Mouse (Mus musculus) CH12.LX (cell line): ENCODE results near the gene Stra6l. TPM values are rescaled to one million over a fixed set of nuclear protein-coding genes. Genes with fewer than 3 reads are reported as not detected.

Source experiments
- DNase-seq: peaks from one replicate; pipeline ENCODE4 v3.0.0-alpha.2; 2013; ENCODE audit errors: extremely low read depth
- H3K27ac ChIP-seq: 2 replicates; pipeline ENCODE4 v1.5.1; 2012; ENCODE audit warnings: low read depth, mild to moderate bottlenecking, control low read depth, moderate library complexity; ENCODE audit not compliant: insufficient read depth
- H3K27me3 ChIP-seq: replicated peaks from 2 replicates; pipeline ENCODE3; 2012; ENCODE audit warnings: inconsistent platforms
- H3K36me3 ChIP-seq, 2 experiments: replicated peaks in 1 of 2; 2 replicates each; pipeline versions ENCODE3 to v1.6.1; 2012; ENCODE audit warnings: inconsistent platforms in 1 of 2, low read length in 1 of 2, mild to moderate bottlenecking in 1 of 2, mixed read lengths in 1 of 2, moderate library complexity in 1 of 2; ENCODE audit not compliant: control insufficient read depth in 1 of 2, insufficient read depth in 1 of 2
- H3K4me1 ChIP-seq, 2 experiments: 2 replicates each; pipeline ENCODE4 v1.6.1; 2012; ENCODE audit warnings: inconsistent platforms in 1 of 2, moderate library complexity in 1 of 2; ENCODE audit not compliant: insufficient read depth in 2 of 2, control insufficient read depth in 1 of 2
- H3K4me2 ChIP-seq: 2 replicates; pipeline ENCODE4 v1.6.1; 2012; ENCODE audit warnings: low read depth, mild to moderate bottlenecking, control low read depth; ENCODE audit not compliant: poor library complexity, insufficient read depth, severe bottlenecking
- H3K4me3 ChIP-seq, 3 experiments: fragments of 150-350 bp in 1 of 3; sonication (generic) in 1 of 3; replicated peaks in 1 of 3; 2 replicates each; pipeline versions ENCODE3 to v1.5.1; 2011 to 2012; ENCODE audit warnings: low read depth in 2 of 3, low read length in 2 of 3, mild to moderate bottlenecking in 2 of 3, moderate library complexity in 2 of 3, control low read depth in 1 of 3, improper control_type of control experiment in 1 of 3, inconsistent platforms in 1 of 3, mixed read lengths in 1 of 3; ENCODE audit not compliant: poor library complexity in 1 of 3
- H3K79me2 ChIP-seq: replicated peaks from 2 replicates; pipeline ENCODE4 v1.6.1; 2012; ENCODE audit warnings: mild to moderate bottlenecking, moderate library complexity; ENCODE audit not compliant: control insufficient read depth, poor library complexity, insufficient read depth, severe bottlenecking; ENCODE audit errors: extremely low read depth
- H3K9ac ChIP-seq: 2 replicates; pipeline ENCODE4 v1.6.1; 2012; ENCODE audit warnings: low read depth, mild to moderate bottlenecking, control low read depth, moderate library complexity; ENCODE audit not compliant: insufficient read depth
- H3K9me3 ChIP-seq: replicated peaks from 2 replicates; pipeline ENCODE3; 2012; ENCODE audit warnings: low read length, inconsistent platforms, mixed read lengths
- CHD2 ChIP-seq: IDR thresholded peaks from 2 replicates; pipeline ENCODE4 v1.6.1; 2011; ENCODE audit warnings: low read length, improper control_type of control experiment
- CTCF ChIP-seq, 2 experiments: IDR thresholded peaks in 1 of 2; conservative IDR thresholded peaks in 1 of 2; 2 replicates each; pipeline ENCODE4 v1.5.1; 2011 to 2012; ENCODE audit warnings: low read depth in 2 of 2, low read length in 2 of 2, improper control_type of control experiment in 1 of 2, inconsistent platforms in 1 of 2, mild to moderate bottlenecking in 1 of 2, moderate library complexity in 1 of 2
- E2F4 ChIP-seq: IDR thresholded peaks from 2 replicates; pipeline ENCODE4 v1.6.1; 2011; ENCODE audit warnings: low read depth, low read length, improper control_type of control experiment; ENCODE audit not compliant: insufficient replicate concordance
- ELF1 ChIP-seq: IDR thresholded peaks from 2 replicates; pipeline ENCODE4 v1.6.1; 2014; ENCODE audit warnings: low read depth, mild to moderate bottlenecking, inconsistent platforms, low read length, improper control_type of control experiment
- GABPA ChIP-seq: IDR thresholded peaks from 2 replicates; pipeline ENCODE4 v1.6.1; 2012; ENCODE audit warnings: low read depth, low read length, improper control_type of control experiment, inconsistent platforms; ENCODE audit not compliant: insufficient replicate concordance
- IRF4 ChIP-seq: IDR thresholded peaks from 2 replicates; pipeline ENCODE4 v1.6.1; 2014; ENCODE audit warnings: low read depth, mild to moderate bottlenecking, inconsistent platforms, low read length, improper control_type of control experiment
- JUN ChIP-seq: IDR thresholded peaks from 2 replicates; pipeline ENCODE4 v1.6.1; 2011; ENCODE audit warnings: low read depth, mild to moderate bottlenecking, low read length, improper control_type of control experiment, moderate library complexity; ENCODE audit not compliant: insufficient read depth
- MAFK ChIP-seq: IDR thresholded peaks from 2 replicates; pipeline ENCODE4 v1.6.1; 2011; ENCODE audit warnings: low read length, improper control_type of control experiment; ENCODE audit not compliant: insufficient replicate concordance
- MAZ ChIP-seq: IDR thresholded peaks from 2 replicates; pipeline ENCODE4 v1.6.1; 2012; ENCODE audit warnings: low read depth, mild to moderate bottlenecking, inconsistent platforms, low read length, improper control_type of control experiment, moderate library complexity
- MXI1 ChIP-seq: IDR thresholded peaks from 2 replicates; pipeline ENCODE4 v1.6.1; 2011; ENCODE audit warnings: mild to moderate bottlenecking, low read depth, low read length, improper control_type of control experiment
- NELFE ChIP-seq: IDR thresholded peaks from 2 replicates; pipeline ENCODE4 v1.6.1; 2011; ENCODE audit warnings: low read depth, low read length, improper control_type of control experiment
- NRF1 ChIP-seq: IDR thresholded peaks from 2 replicates; pipeline ENCODE4 v1.6.1; 2014; ENCODE audit warnings: low read depth, mild to moderate bottlenecking, inconsistent platforms, low read length, improper control_type of control experiment, moderate library complexity
- POLR2AphosphoS2 ChIP-seq: IDR thresholded peaks from 2 replicates; pipeline ENCODE4 v1.6.1; 2011; ENCODE audit warnings: low read depth, low read length, improper control_type of control experiment
- RAD21 ChIP-seq: IDR thresholded peaks from 2 replicates; pipeline ENCODE4 v1.6.1; 2011; ENCODE audit warnings: low read depth, mild to moderate bottlenecking, low read length, improper control_type of control experiment, moderate library complexity
- RCOR1 ChIP-seq: conservative IDR thresholded peaks from 2 replicates; pipeline ENCODE4 v1.6.1; 2012; ENCODE audit warnings: low read depth, mild to moderate bottlenecking, inconsistent platforms, low read length, improper control_type of control experiment
- TCF12 ChIP-seq: IDR thresholded peaks from 2 replicates; pipeline ENCODE4 v1.6.1; 2014; ENCODE audit warnings: low read depth, mild to moderate bottlenecking, inconsistent platforms, low read length, improper control_type of control experiment
- USF2 ChIP-seq: conservative IDR thresholded peaks from 2 replicates; pipeline ENCODE4 v1.6.1; 2011; ENCODE audit warnings: low read depth, low read length, improper control_type of control experiment
- ZC3H11A ChIP-seq: IDR thresholded peaks from 2 replicates; pipeline ENCODE4 v1.6.1; 2012; ENCODE audit warnings: low read depth, mild to moderate bottlenecking, inconsistent platforms, low read length, improper control_type of control experiment
- ZMIZ1 ChIP-seq: IDR thresholded peaks from 2 replicates; pipeline ENCODE4 v1.6.1; 2012; ENCODE audit warnings: low read depth, mild to moderate bottlenecking, inconsistent platforms, low read length, improper control_type of control experiment
- dilution Hi-C: fragments of 300-500 bp; cut with MboI; formaldehyde crosslinking; loops from 2 replicates; pipeline ENCODE4 v1.14.3; 2020; ENCODE audit warnings: low sequenced_read_pairs; ENCODE audit not compliant: extremely low pct_unique_long_range_greater_than_20kb, extremely low pct_ligation_motif_present
- in situ Hi-C: fragments of 300-500 bp; cut with MboI; formaldehyde crosslinking; loops from 3 replicates; pipeline ENCODE4 v1.14.3; 2019; ENCODE audit warnings: low sequenced_read_pairs, low pct_ligation_motif_present, low pct_unique_long_range_greater_than_20kb, mixed read lengths
- polyA plus RNA-seq: library from polyadenylated mRNA; unstranded; fragments of >175 nt; gene quantifications from 2 replicates; pipeline ENCODE4 v1.2.1, GENCODE M21; 2012; ENCODE audit warnings: low read depth; ENCODE audit not compliant: insufficient read length
- total RNA-seq, 2 experiments: library from RNA; depleted of rRNA; stranded (reverse); fragments of 300-350 nt in 1 of 2; fragments of >200 nt in 1 of 2; gene quantifications; 2 replicates each; pipeline ENCODE4 v1.2.3; 2012 to 2014

Gene Stra6l
- total and polyA plus RNA-seq, 3 experiments, result 0.13 TPM; not detected in 2

- no peak for TF ChIP-seq MXI1
- TF ChIP-seq POLR2AphosphoS2, result no peak
- no peak for TF ChIP-seq MAZ
- TF ChIP-seq CTCF (conservative IDR thresholded peaks at IDR 0.05 in 1 of 2, IDR thresholded peaks at IDR 0.05 in 1 of 2; ENCODE audit: low read depth in 2 of 2, low read length in 2 of 2), result no peak
- TF ChIP-seq TCF12, result no peak
- no peak for TF ChIP-seq ZC3H11A
- no peak for TF ChIP-seq JUN
- no peak for TF ChIP-seq IRF4
- TF ChIP-seq USF2, result no peak
- TF ChIP-seq MAFK, result no peak
- TF ChIP-seq CHD2, result no peak
- no peak for TF ChIP-seq ELF1
- no peak for TF ChIP-seq ZMIZ1
- TF ChIP-seq E2F4, result no peak
- no peak for TF ChIP-seq RCOR1
- no peak for TF ChIP-seq GABPA
- H3K9me3 ChIP-seq, result peaks cover 6% of the 10 kb centered on the region
- H3K27ac ChIP-seq, result no peak overlapping the region
- H3K36me3 ChIP-seq, result no peaks in the 10 kb centered on the region
- no peak for DNase-seq
- peaks cover 44% of the 10 kb centered on the region for H3K27me3 ChIP-seq
- in situ Hi-C loops, result no loop called here
- H3K4me3 ChIP-seq, result no peak overlapping the region
- dilution Hi-C loops, result no loop called here
- no peak overlapping the region for H3K9ac ChIP-seq
- H3K79me2 ChIP-seq, result no peaks in the 10 kb centered on the region
- H3K4me1 ChIP-seq, result no peaks in the 10 kb centered on the region
- H3K4me2 ChIP-seq, result no peak overlapping the region
These were observed 73.4 kb downstream of the Stra6l start for GRCm38 (mm10) chr4:45921663-45922435.

GRCm38 (mm10) chr4:45924011-45924410 lies 75.5 kb downstream of the Stra6l start:
- H3K27ac ChIP-seq, result no peak overlapping the region
- H3K36me3 ChIP-seq, result no peaks in the 10 kb centered on the region
- dilution Hi-C loops, result no loop called here
- H3K4me3 ChIP-seq, result no peak overlapping the region
- no peak overlapping the region for H3K9ac ChIP-seq
- TF ChIP-seq RAD21 (peak; percentile 16; the same call in 1 of the 2 replicates), NELFE (no peak), CTCF (conservative IDR thresholded peaks at IDR 0.05 in 1 of 2, IDR thresholded peaks at IDR 0.05 in 1 of 2; ENCODE audit: low read depth in 2 of 2, low read length in 2 of 2) (peak in 1 of 2 experiments; percentile 26; a peak in 2 of 4 replicates), NRF1 (no peak)
- in situ Hi-C loops, result no loop called here
- H3K79me2 ChIP-seq, result no peaks in the 10 kb centered on the region
- no peaks in the 10 kb centered on the region for H3K9me3 ChIP-seq
- no peak overlapping the region for H3K4me2 ChIP-seq
- H3K27me3 ChIP-seq, result peaks cover 34% of the 10 kb centered on the region
- no peak for DNase-seq
- no peaks in the 10 kb centered on the region for H3K4me1 ChIP-seq
